In genomic region chr14:31416835-31417549, GRCm38 (mm10) we compare ENCODE assay signal across 13 mouse cellular contexts. TPM values are rescaled to one million over a fixed set of nuclear protein-coding genes. Genes with fewer than 3 reads are reported as not detected.
A peak's percentile ranks its signal among the peaks of the same experiment; 100 is the strongest.
DNase-seq lines count a peak whose midpoint lies in the region; ATAC-seq and TF ChIP-seq lines count a peak whose summit lies in the region.
"Had no signal": no experiment of that assay in that cellular context is flagged by ENCODE, and none has a peak within 500 bp of the region (broad histone marks: within the 10 kb centered on the region; RNA-seq: fewer than 3 reads in every experiment).

No protein-coding gene starts in this region.

- no peak overlapping the region for H3K27ac ChIP-seq in forebrain, embryonic 15.5 days (replicated peaks)
- no peak overlapping the region for H3K27ac ChIP-seq in forebrain, embryonic 14.5 days (ENCODE audit: low read depth, low read length)
- H3K27ac ChIP-seq in hindbrain, embryonic 10.5 days = 0 out of 2 replicates have a peak overlapping the region, but pooled peaks have one; percentile 40
- no peak overlapping the region for H3K27ac ChIP-seq in hindbrain, embryonic 16.5 days (ENCODE audit: low read depth, low read length)
- H3K27ac ChIP-seq in small intestine, adult 2 months (ENCODE audit: insufficient read depth, low read depth, low read length) = peak overlapping the region; percentile 19; the same call in 1 of the 2 replicates
- H3K27ac ChIP-seq in thymus, adult 2 months (ENCODE audit: control insufficient read depth, insufficient read depth, low read length) = no peak overlapping the region
- H3K27ac ChIP-seq: hindbrain, embryonic 12.5 days; midbrain, embryonic 12.5 days had no signal

- no peaks in the 10 kb centered on the region for H3K36me3 ChIP-seq in forebrain, embryonic 15.5 days
- H3K36me3 ChIP-seq in forebrain, embryonic 14.5 days (ENCODE audit: control insufficient read depth, insufficient read depth, low read length) = 0 out of 2 replicates have a peak, but pooled peaks cover 5% of the 10 kb centered on the region
- H3K36me3 ChIP-seq in hindbrain, embryonic 10.5 days = no peaks in the 10 kb centered on the region
- H3K36me3 ChIP-seq in hindbrain, embryonic 16.5 days (ENCODE audit: control insufficient read depth, insufficient read depth, low read length) = no peaks in the 10 kb centered on the region
- no peaks in the 10 kb centered on the region for H3K36me3 ChIP-seq in small intestine, adult 2 months (ENCODE audit: control insufficient read depth, insufficient read depth, low read length)
- no peaks in the 10 kb centered on the region for H3K36me3 ChIP-seq in thymus, adult 2 months (ENCODE audit: control insufficient read depth, insufficient read depth, low read length)
- H3K36me3 ChIP-seq: hindbrain, embryonic 12.5 days; midbrain, embryonic 12.5 days had no signal

- no peaks in the 10 kb centered on the region for H3K27me3 ChIP-seq in forebrain, embryonic 15.5 days
- no peaks in the 10 kb centered on the region for H3K27me3 ChIP-seq in forebrain, embryonic 14.5 days (replicated peaks; ENCODE audit: control insufficient read depth, insufficient read depth, low read length)
- no peaks in the 10 kb centered on the region for H3K27me3 ChIP-seq in hindbrain, embryonic 10.5 days (ENCODE audit: insufficient read depth, poor library complexity, severe bottlenecking)
- no peaks in the 10 kb centered on the region for H3K27me3 ChIP-seq in hindbrain, embryonic 16.5 days (replicated peaks; ENCODE audit: control insufficient read depth, insufficient read depth, low read length)
- H3K27me3 ChIP-seq in small intestine, adult 2 months (ENCODE audit: control insufficient read depth, insufficient read depth, low read length) = no peaks in the 10 kb centered on the region
- no peaks in the 10 kb centered on the region for H3K27me3 ChIP-seq in thymus, adult 2 months (ENCODE audit: control insufficient read depth, insufficient read depth, low read length)
- H3K27me3 ChIP-seq: hindbrain, embryonic 12.5 days; midbrain, embryonic 12.5 days had no signal

- no peak overlapping the region for H3K9ac ChIP-seq in forebrain, embryonic 15.5 days (replicated peaks)
- H3K9ac ChIP-seq in forebrain, embryonic 14.5 days (ENCODE audit: low read length) = no peak overlapping the region
- no peak overlapping the region for H3K9ac ChIP-seq in hindbrain, embryonic 16.5 days (ENCODE audit: low read depth, low read length)
- H3K9ac ChIP-seq: hindbrain, embryonic 12.5 days; midbrain, embryonic 12.5 days had no signal

- no peak for TF ChIP-seq CTCF in small intestine, adult 2 months (IDR thresholded peaks at IDR 0.05; ENCODE audit: extremely low read depth, insufficient read length, insufficient replicate concordance, low read depth, low read length)
- TF ChIP-seq CTCF in thymus, adult 2 months (IDR thresholded peaks at IDR 0.05; ENCODE audit: borderline replicate concordance, control insufficient read depth, extremely low read depth, insufficient read depth, low read length, poor library complexity) = no peak

- DNase-seq in forebrain, embryonic 14.5 days (ENCODE audit: low spot score) = no peak
- DNase-seq in hindbrain, embryonic 10.5 days (ENCODE audit: low spot score) = no peak
- DNase-seq in right cerebral cortex, adult 18-20 months = peak; percentile 55
- DNase-seq in right cerebral cortex, postnatal 4 days = no peak
- DNase-seq in thymus, adult 2 months = no peak
- DNase-seq: gastrocnemius, postnatal 10 days had no signal

- 0 out of 2 replicates have a peak, but pooled peaks cover 2% of the 10 kb centered on the region for H3K4me1 ChIP-seq in forebrain, embryonic 15.5 days
- 0 out of 2 replicates have a peak, but pooled peaks cover 2% of the 10 kb centered on the region for H3K4me1 ChIP-seq in forebrain, embryonic 14.5 days (ENCODE audit: control insufficient read depth, insufficient read depth, low read length)
- peaks cover 67% of the 10 kb centered on the region for H3K4me1 ChIP-seq in hindbrain, embryonic 10.5 days (replicated peaks)
- peaks cover 9% of the 10 kb centered on the region for H3K4me1 ChIP-seq in hindbrain, embryonic 16.5 days (ENCODE audit: control insufficient read depth, insufficient read depth, low read depth, low read length)
- H3K4me1 ChIP-seq in small intestine, adult 2 months (ENCODE audit: control insufficient read depth, insufficient read depth, insufficient read length, low read length) = peaks cover 27% of the 10 kb centered on the region; the same call in 1 of the 2 replicates
- peaks cover 38% of the 10 kb centered on the region for H3K4me1 ChIP-seq in thymus, adult 2 months (replicated peaks; ENCODE audit: control insufficient read depth, insufficient read depth, low read length)

- WGBS in forebrain, embryonic 15.5 days = 67% methylated on average over 16 of the region's 16 CpGs
- 66% methylated on average over 16 of the region's 16 CpGs for WGBS in forebrain, embryonic 14.5 days
- 88% methylated on average over 16 of the region's 16 CpGs for WGBS in hindbrain, embryonic 10.5 days
- 80% methylated on average over 16 of the region's 16 CpGs for WGBS in hindbrain, embryonic 16.5 days
- 69% methylated on average over 16 of the region's 16 CpGs for WGBS in small intestine, adult 2 months
- WGBS in thymus, adult 2 months = 92% methylated on average over 16 of the region's 16 CpGs

- no peaks in the 10 kb centered on the region for H3K9me3 ChIP-seq in forebrain, embryonic 15.5 days
- no peaks in the 10 kb centered on the region for H3K9me3 ChIP-seq in forebrain, embryonic 14.5 days (replicated peaks; ENCODE audit: control insufficient read depth, low read length)
- no peaks in the 10 kb centered on the region for H3K9me3 ChIP-seq in hindbrain, embryonic 10.5 days
- no peaks in the 10 kb centered on the region for H3K9me3 ChIP-seq in hindbrain, embryonic 16.5 days (ENCODE audit: control insufficient read depth, low read length)
- H3K9me3 ChIP-seq: hindbrain, embryonic 12.5 days; midbrain, embryonic 12.5 days had no signal

- no peak for TF ChIP-seq POLR2A in small intestine, adult 2 months (IDR thresholded peaks at IDR 0.05; ENCODE audit: low read depth, low read length)
- TF ChIP-seq POLR2A in thymus, adult 2 months (IDR thresholded peaks at IDR 0.05; ENCODE audit: control insufficient read depth, extremely low read depth, insufficient read depth, low read length, poor library complexity) = no peak

- no peak overlapping the region for H3K4me2 ChIP-seq in forebrain, embryonic 15.5 days (replicated peaks)
- no peak overlapping the region for H3K4me2 ChIP-seq in forebrain, embryonic 14.5 days (ENCODE audit: low read length)
- H3K4me2 ChIP-seq in hindbrain, embryonic 16.5 days (ENCODE audit: low read length) = no peak overlapping the region
- H3K4me2 ChIP-seq: hindbrain, embryonic 12.5 days; midbrain, embryonic 12.5 days had no signal

- 0 out of 2 replicates have a peak, but pooled peaks have one; percentile 26 for ATAC-seq in forebrain, embryonic 15.5 days (replicated peaks)
- ATAC-seq in forebrain, embryonic 14.5 days = no peak
- ATAC-seq in hindbrain, embryonic 16.5 days = no peak
- ATAC-seq: activated CD4-positive, CD25-positive, alpha-beta regulatory T cell, adult 4 months had no signal

- no peak overlapping the region for H3K4me3 ChIP-seq in forebrain, embryonic 15.5 days
- H3K4me3 ChIP-seq in forebrain, embryonic 14.5 days (ENCODE audit: low read depth, low read length) = no peak overlapping the region
- no peak overlapping the region for H3K4me3 ChIP-seq in hindbrain, embryonic 10.5 days
- H3K4me3 ChIP-seq in hindbrain, embryonic 16.5 days (ENCODE audit: low read length) = no peak overlapping the region
- no peak overlapping the region for H3K4me3 ChIP-seq in small intestine, adult 2 months (ENCODE audit: low read depth, low read length)
- no peak overlapping the region for H3K4me3 ChIP-seq in thymus, adult 2 months (ENCODE audit: control insufficient read depth, insufficient read depth, low read length)
- H3K4me3 ChIP-seq: erythroblast, embryonic 14.5 days; hindbrain, embryonic 12.5 days; midbrain, embryonic 12.5 days had no signal

RNA-seq across cellular contexts. Expression of gene Sh3bp5, which starts 18.9 kb away (rescaled TPM):
- 111 and 115 TPM in 2 replicates for polyA plus RNA-seq in forebrain, embryonic 15.5 days (2015; fragmentation: Nextera tagmentation; extraction: Ambion mirVana)
- polyA plus RNA-seq in forebrain, embryonic 14.5 days (2014; fragmentation: Nextera tagmentation; extraction: Ambion mirVana) = 33.9 and 44.8 TPM in 2 replicates
- 19.3 and 23.7 TPM in 2 replicates for polyA plus RNA-seq in hindbrain, embryonic 10.5 days (2016; fragmentation: Nextera tagmentation; extraction: Ambion mirVana)
- polyA plus RNA-seq in hindbrain, embryonic 16.5 days (2015; fragmentation: Nextera tagmentation; extraction: Ambion mirVana) = 152 and 155 TPM in 2 replicates
- polyA plus RNA-seq in small intestine, adult 2 months (2012; rRNA removed) = 3.0 and 6.9 TPM in 2 replicates
- 10.5 and 10.7 TPM in 2 replicates for polyA plus RNA-seq in thymus, adult 2 months (2012; rRNA removed)

Comparison
In these comparisons a context has a peak if more than half of its experiments do, and no peak if none do; other contexts are left out.
1. H3K27ac ChIP-seq: peak in hindbrain, embryonic 10.5 days (single experiment) and small intestine, adult 2 months (single experiment); none in forebrain, embryonic 15.5 days (single experiment), forebrain, embryonic 14.5 days (single experiment), hindbrain, embryonic 16.5 days (single experiment) and thymus, adult 2 months (single experiment).